Mouse (Mus musculus) cerebellum, adult 2 months (tissue): ENCODE data around the gene Cntln.

Experiments used
- CTCF ChIP-seq: fragments of 200-500 bp; IDR thresholded peaks from 2 replicates; pipeline ENCODE4 v1.5.1; 2011; ENCODE audit warnings: low read depth, mild to moderate bottlenecking, control low read depth, low read length, moderate library complexity, borderline replicate concordance; ENCODE audit not compliant: insufficient read depth
- POLR2A ChIP-seq: fragments of 200-500 bp; IDR thresholded peaks from 2 replicates; pipeline ENCODE4 v1.6.1; 2011; ENCODE audit warnings: low read length, control low read depth, borderline replicate concordance; ENCODE audit not compliant: insufficient read depth

- TF ChIP-seq CTCF (no peak), POLR2A (no peak)
These were observed 44.6 kb upstream of the Cntln start for GRCm38 (mm10) chr4:84839466-84839865.
